Mouse (Mus musculus): ENCODE measurements around the gene Tspoap1.

Gene Tspoap1

DNA sequence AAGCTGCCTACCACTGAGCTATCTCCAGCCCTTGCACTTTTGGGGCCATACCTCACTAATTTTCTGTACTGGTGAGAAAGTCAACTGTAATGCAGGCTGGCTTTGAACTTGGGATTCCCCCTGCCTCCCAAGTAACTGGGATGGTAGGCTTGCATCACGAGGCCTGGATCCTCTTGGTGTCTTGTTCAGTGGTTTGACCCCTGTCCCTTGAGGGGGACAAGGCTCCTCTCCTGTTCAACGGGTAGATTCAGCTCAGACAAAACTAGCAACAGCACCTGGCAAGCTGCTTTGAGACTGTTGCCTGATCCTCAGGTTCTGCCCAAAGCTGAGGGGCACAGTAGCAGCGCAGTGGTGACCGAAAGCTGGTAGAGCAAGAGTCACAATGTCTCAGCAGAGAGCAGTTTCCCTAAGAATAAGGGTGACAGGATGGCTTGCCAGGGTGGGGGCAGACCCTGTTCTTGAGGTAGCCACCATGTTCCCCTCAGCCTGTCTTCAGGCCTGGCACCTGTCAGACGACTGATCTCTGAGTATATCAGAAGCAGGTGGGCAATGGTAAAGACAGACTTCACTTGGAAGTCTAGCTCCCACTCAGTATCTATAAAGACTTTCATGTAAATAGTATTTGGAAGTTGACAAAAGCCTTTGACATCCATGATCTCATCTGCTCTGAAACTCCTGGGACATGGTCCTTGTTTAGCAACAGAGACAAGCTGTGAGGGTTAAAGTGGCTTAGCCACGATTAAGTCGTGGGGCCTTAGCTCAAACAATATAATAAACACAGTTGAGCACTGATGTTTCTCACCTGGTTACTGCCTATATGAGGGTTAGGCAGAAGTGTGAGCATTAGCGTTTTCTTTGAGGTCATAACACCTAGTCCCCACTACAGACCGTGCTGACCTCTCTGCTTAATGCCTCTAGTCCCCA is 14.4 kb upstream of the Tspoap1 start:
- DNase-seq (ENCODE audit: extremely low read depth, low read depth, low spot score): no peak

- no peak for DNase-seq (ENCODE audit: extremely low read depth, low read depth, low spot score)
Observed at GRCm38 (mm10) chr11:87747312-87747711, 13.0 kb upstream of the Tspoap1 start.

DNA sequence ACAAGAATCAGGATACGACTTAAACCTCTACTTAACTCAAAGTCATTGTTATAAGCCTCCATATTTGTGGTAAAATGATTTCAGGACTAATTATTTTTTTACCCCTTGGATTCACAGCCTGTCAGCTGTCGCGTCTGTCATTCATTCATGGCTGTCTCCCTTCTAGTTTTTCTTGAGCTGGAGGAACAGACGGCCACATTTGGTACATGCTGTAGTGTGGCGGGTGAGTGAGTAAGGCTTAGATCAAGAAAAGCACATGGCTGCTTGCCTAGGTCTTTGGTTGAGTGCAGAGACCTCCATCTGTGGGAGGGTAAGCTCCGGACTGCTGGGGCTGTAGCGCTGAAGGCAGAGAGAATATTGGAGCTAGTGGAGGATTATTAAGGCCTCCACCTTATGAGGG is 12.6 kb upstream of the Tspoap1 start:
- DNase-seq (ENCODE audit: extremely low read depth, low read depth, low spot score): no peak

DNA sequence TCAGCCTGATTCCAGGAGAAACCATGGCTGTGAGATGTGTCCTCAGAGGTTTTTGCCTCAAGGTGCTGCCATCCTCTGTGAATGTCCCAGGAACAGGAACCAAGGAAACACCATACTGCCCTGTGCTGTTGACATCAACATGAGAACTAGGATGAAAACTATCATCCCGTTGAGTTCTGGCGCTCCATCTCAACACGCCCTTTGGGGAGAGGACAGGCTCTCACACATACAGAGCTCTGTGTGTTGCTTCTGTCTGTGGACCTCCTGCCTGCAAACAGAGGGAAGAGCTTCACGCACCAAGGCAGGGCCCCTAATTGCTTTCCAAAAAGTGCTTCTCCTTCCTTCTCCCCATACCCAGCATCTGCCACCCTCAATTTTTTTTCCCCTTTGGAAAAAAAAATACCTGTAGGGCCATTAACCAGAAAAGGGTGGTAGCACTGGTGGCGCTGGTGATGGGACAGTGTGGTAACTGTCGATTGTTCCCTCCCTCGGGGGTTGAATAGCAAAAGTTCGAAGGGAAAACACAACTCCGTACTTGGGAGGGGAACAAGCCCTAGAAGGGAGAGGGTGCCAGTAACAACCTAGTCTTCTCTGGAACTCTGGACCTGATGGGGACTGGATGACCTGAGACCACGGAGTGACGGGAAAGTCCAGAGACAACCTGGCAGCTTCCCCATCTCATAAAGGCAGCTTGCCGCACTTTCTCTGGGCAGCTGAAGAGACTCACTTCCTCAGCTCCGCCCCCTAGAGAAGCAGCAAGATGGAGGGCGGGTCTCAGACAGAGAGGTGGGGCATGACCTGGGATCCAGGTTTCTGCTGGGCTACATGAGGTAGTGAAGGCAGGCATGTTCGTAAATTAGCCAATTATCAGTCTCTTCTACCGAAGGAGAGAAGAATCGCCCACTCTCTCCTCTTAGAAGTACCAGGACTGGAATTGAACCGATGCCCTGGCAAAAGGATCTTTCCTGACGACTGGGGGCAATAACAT is 11.9 kb upstream of the Tspoap1 start:
- no peak for DNase-seq (ENCODE audit: extremely low read depth, low read depth, low spot score)

DNA sequence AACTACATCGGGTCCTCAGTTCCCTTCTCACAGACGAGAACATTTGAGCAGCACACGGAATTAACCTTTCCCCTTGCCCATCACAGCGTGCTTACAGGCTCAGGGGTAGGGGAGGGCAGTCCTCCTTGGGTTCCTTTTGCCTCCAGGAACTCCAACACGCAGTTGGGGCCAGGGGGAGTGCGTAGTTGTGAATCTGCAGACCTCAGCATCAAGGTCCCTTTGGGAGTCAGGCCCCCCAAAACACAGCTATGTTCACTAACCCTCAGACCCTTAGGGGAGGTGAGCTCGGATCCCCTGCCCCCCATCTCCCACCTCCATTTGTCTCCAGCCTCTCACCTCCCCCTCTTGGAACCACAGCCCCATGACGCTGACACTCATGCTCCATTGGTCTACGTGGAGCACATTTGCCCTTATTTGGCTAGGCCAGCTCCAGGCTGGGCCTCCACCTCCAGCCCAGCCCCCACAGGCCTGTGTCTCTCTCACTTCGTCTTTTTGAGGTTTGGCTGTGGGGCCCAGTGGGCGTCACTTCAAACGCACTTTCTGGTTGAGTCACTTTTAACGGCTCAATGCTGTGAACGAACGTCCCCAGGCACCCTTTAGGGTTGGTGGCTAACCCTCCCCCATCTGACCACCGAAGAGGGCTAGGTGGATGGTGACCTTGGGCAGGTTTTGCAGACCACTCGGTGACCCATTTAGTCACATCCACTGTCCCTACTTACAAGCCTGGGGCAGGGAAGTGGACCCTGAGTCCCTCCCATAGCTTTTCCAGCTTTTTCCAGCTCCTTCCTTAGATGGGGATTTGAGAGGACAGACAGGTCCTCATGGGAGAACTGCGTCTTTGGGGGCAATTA is 10.9 kb upstream of the Tspoap1 start:
- no peak for DNase-seq (ENCODE audit: extremely low read depth, low read depth, low spot score)

- no peak for DNase-seq (ENCODE audit: extremely low read depth, low read depth, low spot score)
Observed at GRCm38 (mm10) chr11:87750043-87750421, 10.3 kb upstream of the Tspoap1 start.

DNA sequence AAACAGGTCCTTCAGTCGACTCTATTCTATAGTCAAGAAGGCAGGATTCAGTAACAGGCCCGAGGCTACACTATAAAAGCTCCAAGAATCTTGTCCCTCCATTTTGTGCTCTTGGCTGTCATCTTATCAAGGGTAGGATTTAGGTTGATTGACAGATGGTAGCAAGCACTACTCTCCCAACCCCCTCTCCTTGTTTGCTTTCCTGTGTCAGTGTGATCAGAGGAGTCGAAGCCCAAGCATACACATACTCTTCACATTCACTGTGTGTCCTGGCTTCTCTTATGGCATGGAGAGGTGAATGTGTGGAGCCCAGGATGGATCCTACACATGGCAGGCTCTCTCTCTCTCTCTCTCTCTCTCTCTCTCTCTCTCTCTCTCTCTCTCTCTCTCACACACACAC is 9.8 kb upstream of the Tspoap1 start:
- no peak for DNase-seq (ENCODE audit: extremely low read depth, low read depth, low spot score)

DNA sequence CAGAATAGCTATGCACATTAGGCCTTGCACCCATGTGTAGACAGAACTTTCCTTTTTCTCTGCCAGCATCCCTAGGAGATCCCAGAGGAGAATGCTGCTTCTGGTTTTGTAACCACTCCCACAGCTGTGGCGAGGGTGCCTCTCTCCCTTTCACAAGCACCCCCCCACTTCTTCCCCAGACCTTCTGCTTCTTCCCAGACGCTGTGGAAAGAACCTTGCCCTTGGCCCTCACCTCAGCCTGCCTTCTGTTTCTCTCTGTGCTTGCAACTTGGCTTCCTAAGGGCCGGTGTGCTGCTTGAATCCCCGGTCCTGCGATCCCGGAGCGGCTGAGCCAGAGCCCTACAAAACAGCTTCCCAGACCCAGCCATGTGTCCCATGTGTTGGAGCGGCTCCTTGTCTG is 9.3 kb upstream of the Tspoap1 start:
- no peak for DNase-seq (ENCODE audit: extremely low read depth, low read depth, low spot score)

GRCm38 (mm10) chr11:87751491-87751966 is 8.8 kb upstream of the Tspoap1 start:
- no peak for DNase-seq (ENCODE audit: extremely low read depth, low read depth, low spot score)

DNA sequence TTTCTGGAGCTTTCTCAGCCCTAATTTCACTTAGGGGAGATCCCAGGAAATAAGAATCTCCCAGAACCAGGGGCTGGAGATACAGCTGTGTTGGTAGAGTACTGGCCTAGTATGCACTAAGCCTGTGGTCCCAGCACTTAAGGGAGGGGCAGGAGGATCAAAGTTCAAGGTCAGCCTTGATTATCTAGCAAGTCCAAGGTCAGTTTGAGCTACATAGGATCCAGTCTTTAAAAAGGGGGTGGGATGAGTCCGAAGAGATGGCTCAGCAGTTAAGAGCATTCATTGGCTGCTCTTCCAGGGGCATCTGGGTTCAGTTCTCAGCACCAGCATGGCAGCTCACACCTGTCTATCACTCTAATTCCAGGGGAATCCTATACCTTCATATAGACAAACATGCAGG is 8.0 kb upstream of the Tspoap1 start:
- DNase-seq (ENCODE audit: extremely low read depth, low read depth, low spot score): no peak

- no peak for DNase-seq (ENCODE audit: extremely low read depth, low read depth, low spot score)
Observed at GRCm38 (mm10) chr11:87753255-87753654, 7.1 kb upstream of the Tspoap1 start.

- DNase-seq (ENCODE audit: extremely low read depth, low read depth, low spot score): no peak
Observed at GRCm38 (mm10) chr11:87753891-87754501, 6.3 kb upstream of the Tspoap1 start.

- DNase-seq (ENCODE audit: extremely low read depth, low read depth, low spot score): no peak
Observed at GRCm38 (mm10) chr11:87754603-87755002, 5.7 kb upstream of the Tspoap1 start.

DNA sequence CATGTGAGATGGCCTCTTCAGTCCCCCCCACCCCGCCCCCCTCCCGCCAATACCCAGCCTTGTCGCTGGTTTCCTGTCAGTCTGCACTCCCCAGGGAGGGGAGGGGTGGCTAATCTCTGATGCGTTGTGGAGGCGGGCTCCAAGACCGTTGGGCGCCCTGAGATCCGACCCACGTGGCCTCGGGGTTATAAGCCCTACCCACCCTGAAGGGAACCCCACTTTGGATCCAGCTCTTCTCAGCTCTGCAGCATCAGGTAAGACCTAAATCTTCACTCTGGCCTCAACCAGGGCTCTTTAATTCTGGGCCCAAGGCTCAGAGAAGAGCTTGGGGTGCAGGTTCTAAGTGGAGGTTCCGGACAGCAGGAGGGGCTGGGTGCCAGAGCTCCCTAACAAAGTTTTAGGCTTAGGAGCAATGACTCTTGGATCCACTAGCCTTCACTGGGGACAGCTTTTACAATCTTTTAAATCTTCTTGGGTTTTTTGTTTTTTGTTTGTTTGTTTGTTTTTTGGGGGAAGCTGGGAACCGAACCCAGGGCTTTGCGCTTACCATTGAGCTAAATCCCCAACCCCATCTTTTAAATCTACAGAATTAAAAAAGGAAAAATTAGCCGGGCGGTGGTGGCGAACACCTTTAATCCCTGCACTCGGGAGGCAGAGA is 4.9 kb upstream of the Tspoap1 start:
- no peak for DNase-seq (ENCODE audit: extremely low read depth, low read depth, low spot score)

- no peak for DNase-seq (ENCODE audit: extremely low read depth, low read depth, low spot score)
Observed at GRCm38 (mm10) chr11:87756251-87756820, 4.0 kb upstream of the Tspoap1 start.

GRCm38 (mm10) chr11:87757001-87757954 is 3.1 kb upstream of the Tspoap1 start:
- DNase-seq (ENCODE audit: extremely low read depth, low read depth, low spot score): no peak

DNA sequence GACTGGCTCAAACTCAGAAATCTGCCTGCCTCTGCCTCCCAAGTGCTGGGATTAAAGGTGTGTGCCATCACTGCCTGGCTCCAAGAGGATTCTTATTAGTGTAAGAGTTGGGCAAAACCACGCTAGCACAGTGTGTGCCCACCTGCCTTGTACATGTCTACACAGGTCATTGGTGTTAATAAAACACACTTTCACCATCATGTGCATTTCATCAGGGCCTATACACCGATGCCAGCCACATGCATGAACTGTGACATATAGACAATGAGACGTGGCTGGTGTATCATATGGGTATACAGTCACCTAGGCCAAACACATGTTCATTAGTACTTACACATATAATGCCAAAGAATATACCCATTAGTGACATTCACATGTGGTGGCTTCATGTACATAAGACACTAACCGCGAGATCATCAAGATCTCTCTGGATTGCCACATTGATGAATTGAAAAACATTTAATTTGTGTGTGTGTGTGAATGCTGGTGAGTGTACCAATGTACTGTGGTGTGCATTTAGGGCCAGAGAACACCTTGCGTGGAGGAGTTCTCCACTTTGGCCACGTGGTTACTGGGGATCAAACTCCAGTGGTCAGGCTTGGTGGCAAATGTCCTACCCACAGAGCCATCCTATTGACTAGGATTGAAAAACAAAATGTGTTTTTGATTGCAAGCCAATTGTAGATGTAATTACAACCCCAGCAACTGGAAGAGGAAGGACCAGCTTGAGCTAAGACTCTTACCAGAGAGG is 2.0 kb upstream of the Tspoap1 start:
- no peak for DNase-seq (ENCODE audit: extremely low read depth, low read depth, low spot score)
